Mouse (Mus musculus) heart, adult 9 months (tissue): ENCODE data around the gene Apof.
"Not testable (repeated sequence)": the region's sequence is repeated elsewhere in the genome, so short reads cannot be mapped to it uniquely, and the experiment has no call there.

Experiments
- DNase-seq, 2 experiments: peaks; one replicate each; pipeline ENCODE4 v3.0.0; 2022; ENCODE audit warnings: low spot score in 2 of 2

Gene Apof

GRCm38 (mm10) chr10:128258953-128259352 is 9.5 kb upstream of the Apof start:
- DNase-seq, result no peak

- no peak for DNase-seq
Observed at GRCm38 (mm10) chr10:128259946-128260345, 8.5 kb upstream of the Apof start.

GRCm38 (mm10) chr10:128260376-128260775 is 8.1 kb upstream of the Apof start:
- not testable (repeated sequence) for DNase-seq

GRCm38 (mm10) chr10:128262300-128262699 is 6.2 kb upstream of the Apof start:
- DNase-seq, result peak in 1 of 2 experiments; percentile 34

GRCm38 (mm10) chr10:128263393-128264310 is 4.8 kb upstream of the Apof start:
- DNase-seq, result no peak

GRCm38 (mm10) chr10:128269206-128269910 is 887 bp downstream of the Apof start:
- DNase-seq, result no peak

GRCm38 (mm10) chr10:128270287-128270841 is 1.9 kb downstream of the Apof start, which contains the start of gene Stat2:
TSS of gene Stat2 (plus strand) at chr10:128270559.
- DNase-seq, result peak; percentile 99

- DNase-seq, result no peak
Observed at GRCm38 (mm10) chr10:128270866-128271265, 2.4 kb downstream of the Apof start.

- no peak for DNase-seq
Observed at GRCm38 (mm10) chr10:128271883-128272282, 3.4 kb downstream of the Apof start.

- DNase-seq, result not testable (repeated sequence)
Observed at GRCm38 (mm10) chr10:128272819-128273439, 4.5 kb downstream of the Apof start.

- DNase-seq, result not testable (repeated sequence)
Observed at GRCm38 (mm10) chr10:128275374-128275773, 6.9 kb downstream of the Apof start.

- DNase-seq, result no peak
Observed at GRCm38 (mm10) chr10:128278158-128278557, 9.7 kb downstream of the Apof start.

GRCm38 (mm10) chr10:128280943-128281342 is 12.5 kb downstream of the Apof start:
- no peak for DNase-seq

GRCm38 (mm10) chr10:128281682-128282081 is 13.2 kb downstream of the Apof start:
- DNase-seq, result no peak

- DNase-seq, result no peak
Observed at GRCm38 (mm10) chr10:128282886-128283450, 14.5 kb downstream of the Apof start.

GRCm38 (mm10) chr10:128283604-128284579 is 15.4 kb downstream of the Apof start:
- DNase-seq, result peak in 1 of 2 experiments; percentile 44

- peak; percentile 57 to 63 for DNase-seq
Observed at GRCm38 (mm10) chr10:128290594-128290993, 22.1 kb downstream of the Apof start.

- no peak for DNase-seq
Observed at GRCm38 (mm10) chr10:128296370-128297090, 28.1 kb downstream of the Apof start.

GRCm38 (mm10) chr10:128297221-128297620 is 28.8 kb downstream of the Apof start:
- no peak for DNase-seq

- peak in 1 of 2 experiments; percentile 24 for DNase-seq
Observed at GRCm38 (mm10) chr10:128297622-128298021, 29.2 kb downstream of the Apof start.
